Mouse (Mus musculus) midbrain, embryonic 11.5 days (tissue): ENCODE data around the gene Emsy. TPM values are rescaled to one million over a fixed set of nuclear protein-coding genes. Genes with fewer than 3 reads are reported as not detected.

Experiments
- ATAC-seq: fragments of 200-750 bp; cut with Nextera tagmentation; 2 replicates; pipeline ENCODE4 v1.8.0; 2017; ENCODE audit warnings: moderate TSS enrichment, moderate library complexity; ENCODE audit not compliant: low FRiP score
- DNase-seq: peaks from one replicate; pipeline ENCODE4 v3.0.0; 2015; ENCODE audit warnings: low spot score; ENCODE audit errors: missing footprints
- H3K27ac ChIP-seq: fragments of 300-500 bp; sonication (generic); 2 replicates; pipeline ENCODE4 v1.5.1; 2014; ENCODE audit warnings: low read depth, low read length
- H3K27me3 ChIP-seq: fragments of 300-500 bp; sonication (generic); 2 replicates; pipeline ENCODE4 v1.6.1; 2014; ENCODE audit warnings: mild to moderate bottlenecking, low read length, moderate library complexity, mixed read lengths; ENCODE audit not compliant: control insufficient read depth, insufficient read depth
- H3K36me3 ChIP-seq: fragments of 300-500 bp; sonication (generic); 2 replicates; pipeline ENCODE4 v1.6.1; 2014; ENCODE audit warnings: mild to moderate bottlenecking, low read length, moderate library complexity, mixed read lengths; ENCODE audit not compliant: control insufficient read depth, insufficient read depth
- H3K4me1 ChIP-seq: fragments of 300-500 bp; sonication (generic); 2 replicates; pipeline ENCODE4 v1.6.1; 2014; ENCODE audit warnings: low read length; ENCODE audit not compliant: control insufficient read depth, insufficient read depth
- H3K4me2 ChIP-seq: fragments of 300-500 bp; sonication (generic); 2 replicates; pipeline ENCODE4 v1.6.1; 2014; ENCODE audit warnings: mild to moderate bottlenecking, moderate library complexity
- H3K4me3 ChIP-seq: fragments of 300-500 bp; sonication (generic); 2 replicates; pipeline ENCODE4 v1.5.1; 2014; ENCODE audit warnings: low read depth, low read length
- H3K9ac ChIP-seq: fragments of 300-500 bp; sonication (generic); 2 replicates; pipeline ENCODE4 v1.6.1; 2014; ENCODE audit warnings: low read length
- H3K9me3 ChIP-seq: fragments of 300-500 bp; sonication (generic); 2 replicates; pipeline ENCODE4 v1.6.1; 2016; ENCODE audit warnings: low read length; ENCODE audit not compliant: control insufficient read depth
- WGBS: fragments of 180-500 bp; shearing (Covaris S2); extraction: QIAGEN DNeasy Blood & Tissue Kit; methylation state at CpG from one replicate; pipeline ENCODE4 v1.1.7; 2014; 5-methylcytosine and 5-hydroxymethylcytosine counted together
- polyA plus RNA-seq: library from polyadenylated mRNA; unstranded; fragments of >200 nt; fragmentation: Nextera tagmentation; extraction: Ambion mirVana; gene quantifications from 2 replicates; pipeline ENCODE4 v1.2.1, GENCODE M21; 2014

The Emsy gene
- polyA plus RNA-seq, 1 experiment from 2014 or later, result 67.9 TPM

- H3K4me1 ChIP-seq, result no peaks in the 10 kb centered on the region
- no peaks in the 10 kb centered on the region for H3K9me3 ChIP-seq
- H3K4me3 ChIP-seq, result no peak overlapping the region
- no peaks in the 10 kb centered on the region for H3K36me3 ChIP-seq
- H3K4me2 ChIP-seq, result no peak overlapping the region
- no peaks in the 10 kb centered on the region for H3K27me3 ChIP-seq
- DNase-seq, result no peak
- no peak overlapping the region for H3K27ac ChIP-seq
- H3K9ac ChIP-seq, result no peak overlapping the region
- no peak for ATAC-seq
- 83% methylated on average over 3 of the region's 3 CpGs for WGBS
Measured at GRCm38 (mm10) chr7:98544556-98544955, 112.0 kb downstream of the Emsy start.

DNA sequence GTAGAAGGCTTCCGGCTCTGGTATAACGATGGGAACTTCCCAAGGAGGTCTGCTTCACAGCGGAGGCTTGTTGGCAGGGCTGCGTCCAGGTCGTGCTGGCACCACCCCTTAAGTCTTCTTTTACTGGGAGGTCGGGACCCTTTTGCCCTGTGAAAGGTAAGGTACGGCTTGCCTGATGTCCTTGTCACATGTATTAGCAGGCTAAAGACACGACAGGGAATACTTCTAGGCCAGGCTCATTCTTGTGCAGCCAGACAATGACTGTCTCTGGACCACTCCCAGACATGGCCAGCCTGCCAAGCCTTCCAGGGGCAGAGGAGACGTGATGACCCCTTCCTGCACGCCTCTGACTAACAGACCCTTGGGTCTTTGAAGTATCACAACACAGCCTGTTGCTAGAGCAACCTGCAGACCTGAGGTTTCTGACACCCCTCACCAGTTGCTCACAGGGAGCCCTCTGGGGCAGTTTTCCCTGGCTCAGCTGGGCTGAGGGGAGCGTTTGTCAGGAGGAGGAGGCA, 112.7 kb downstream of the Emsy start:
- Histone ChIP-seq H3K4me1 (no peaks in the 10 kb centered on the region), H3K9me3 (no peaks in the 10 kb centered on the region), H3K27me3 (no peaks in the 10 kb centered on the region), H3K4me2 (no peak overlapping the region), H3K27ac (no peak overlapping the region), H3K9ac (no peak overlapping the region), H3K4me3 (no peak overlapping the region), H3K36me3 (no peaks in the 10 kb centered on the region)
- DNase-seq (no peak), ATAC-seq (no peak)
- 59% methylated on average over 11 of the region's 11 CpGs for WGBS

- DNase-seq (no peak), ATAC-seq (no peak)
- no peaks in the 10 kb centered on the region for H3K27me3 ChIP-seq
- no peak overlapping the region for H3K27ac ChIP-seq
- H3K9me3 ChIP-seq, result no peaks in the 10 kb centered on the region
- no peak overlapping the region for H3K4me2 ChIP-seq
- no peak overlapping the region for H3K9ac ChIP-seq
- H3K36me3 ChIP-seq, result no peaks in the 10 kb centered on the region
- whole genome bisulfite sequencing, result 85% methylated on average over 6 of the region's 6 CpGs
- no peak overlapping the region for H3K4me3 ChIP-seq
- peaks cover 8% of the 10 kb centered on the region for H3K4me1 ChIP-seq
Measured at GRCm38 (mm10) chr7:98542731-98543142, 113.8 kb downstream of the Emsy start.

GRCm38 (mm10) chr7:98542267-98542666, 114.3 kb downstream of the Emsy start:
- Histone ChIP-seq H3K27ac (no peak overlapping the region), H3K4me1 (peaks cover 12% of the 10 kb centered on the region), H3K4me2 (no peak overlapping the region), H3K9ac (no peak overlapping the region), H3K36me3 (no peaks in the 10 kb centered on the region), H3K9me3 (no peaks in the 10 kb centered on the region), H3K27me3 (no peaks in the 10 kb centered on the region), H3K4me3 (no peak overlapping the region)
- no peak for ATAC-seq
- WGBS, result 95% methylated on average over 3 of the region's 3 CpGs
- DNase-seq, result peak; percentile 37

- whole genome bisulfite sequencing, result 96% methylated on average over 5 of the region's 5 CpGs
- Histone ChIP-seq H3K4me2 (no peak overlapping the region), H3K27ac (no peak overlapping the region), H3K9me3 (no peaks in the 10 kb centered on the region), H3K4me3 (no peak overlapping the region), H3K36me3 (no peaks in the 10 kb centered on the region), H3K4me1 (peaks cover 16% of the 10 kb centered on the region), H3K27me3 (no peaks in the 10 kb centered on the region), H3K9ac (no peak overlapping the region)
- DNase-seq (no peak), ATAC-seq (no peak)
Measured at GRCm38 (mm10) chr7:98541564-98541963, 115.0 kb downstream of the Emsy start.

GRCm38 (mm10) chr7:98540879-98541278, 115.7 kb downstream of the Emsy start:
- Histone ChIP-seq H3K4me2 (no peak overlapping the region), H3K9ac (no peak overlapping the region), H3K9me3 (no peaks in the 10 kb centered on the region), H3K4me3 (no peak overlapping the region), H3K27me3 (no peaks in the 10 kb centered on the region), H3K4me1 (peaks cover 16% of the 10 kb centered on the region), H3K36me3 (no peaks in the 10 kb centered on the region), H3K27ac (no peak overlapping the region)
- 71% methylated on average over 2 of the region's 2 CpGs for WGBS
- ATAC-seq, result no peak
- DNase-seq, result peak; percentile 77

DNA sequence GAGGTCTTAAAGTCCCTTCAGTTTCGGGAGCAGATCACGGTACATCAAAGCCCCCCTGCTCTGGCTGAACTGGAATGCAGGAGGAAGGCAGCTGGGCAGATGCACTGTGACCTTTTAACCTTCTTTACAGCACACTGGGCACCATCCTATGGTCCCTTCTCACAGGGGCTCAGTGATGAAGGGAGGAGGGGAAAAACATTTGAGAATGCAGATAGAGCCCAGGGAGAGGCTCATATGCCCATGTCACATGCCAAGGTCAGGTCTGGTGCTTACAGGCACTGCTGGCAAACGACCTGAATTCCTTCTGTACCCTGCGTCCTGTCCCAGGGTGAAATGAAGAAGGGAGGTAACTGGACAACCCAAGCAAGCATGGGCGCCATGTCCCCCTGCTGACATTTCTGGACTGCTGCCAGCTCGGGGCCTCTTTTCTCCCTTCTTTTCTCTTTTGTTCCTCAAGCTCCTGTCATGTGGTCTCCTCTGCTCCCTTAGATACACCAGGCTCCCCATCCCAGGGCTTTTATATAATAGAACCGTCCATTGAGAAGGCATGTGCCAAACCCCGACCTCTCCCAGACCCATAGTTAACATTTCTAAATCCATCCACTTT, 118.5 kb downstream of the Emsy start:
- H3K4me1 ChIP-seq, result peaks cover 16% of the 10 kb centered on the region
- no peaks in the 10 kb centered on the region for H3K9me3 ChIP-seq
- ATAC-seq (peak; percentile 40), DNase-seq (peak; percentile 92)
- no peak overlapping the region for H3K4me3 ChIP-seq
- H3K27me3 ChIP-seq, result no peaks in the 10 kb centered on the region
- H3K9ac ChIP-seq, result 0 out of 2 replicates have a peak overlapping the region, but pooled peaks have one; percentile 7
- 0 out of 2 replicates have a peak overlapping the region, but pooled peaks have one; percentile 1 for H3K4me2 ChIP-seq
- WGBS, result 22% methylated on average over 8 of the region's 8 CpGs
- no peaks in the 10 kb centered on the region for H3K36me3 ChIP-seq
- H3K27ac ChIP-seq, result peak overlapping the region; percentile 40

- no peaks in the 10 kb centered on the region for H3K27me3 ChIP-seq
- DNase-seq (peak; percentile 93), ATAC-seq (peak; percentile 79)
- H3K9ac ChIP-seq, result no peak overlapping the region
- WGBS, result 16% methylated on average over 10 of the region's 10 CpGs
- 0 out of 2 replicates have a peak overlapping the region, but pooled peaks have one; percentile 1 for H3K4me2 ChIP-seq
- H3K9me3 ChIP-seq, result no peaks in the 10 kb centered on the region
- peak overlapping the region; percentile 40; the same call in 1 of the 2 replicates for H3K27ac ChIP-seq
- H3K36me3 ChIP-seq, result no peaks in the 10 kb centered on the region
- H3K4me3 ChIP-seq, result no peak overlapping the region
- peaks cover 16% of the 10 kb centered on the region for H3K4me1 ChIP-seq
Measured at GRCm38 (mm10) chr7:98537210-98537966, 119.2 kb downstream of the Emsy start.
